Mouse (Mus musculus) hindbrain, embryonic 10.5 days (tissue): ENCODE results near the gene Shroom1. TPM values are rescaled to one million over a fixed set of nuclear protein-coding genes. Genes with fewer than 3 reads are reported as not detected.

Source experiments
- DNase-seq: peaks from one replicate; pipeline ENCODE4 v3.0.0-alpha.2; 2017; ENCODE audit warnings: low spot score
- H3K27ac ChIP-seq: fragments of 300-500 bp; sonication (generic); 2 replicates; pipeline ENCODE4 v1.5.1; 2016; ENCODE audit warnings: mild to moderate bottlenecking, moderate library complexity
- H3K27me3 ChIP-seq: fragments of 300-500 bp; sonication (generic); 2 replicates; pipeline ENCODE4 v1.6.1; 2016; ENCODE audit warnings: mild to moderate bottlenecking; ENCODE audit not compliant: poor library complexity, insufficient read depth, severe bottlenecking
- H3K36me3 ChIP-seq: fragments of 300-500 bp; sonication (generic); 2 replicates; pipeline ENCODE4 v1.6.1; 2016; ENCODE audit warnings: mild to moderate bottlenecking, moderate library complexity
- H3K4me1 ChIP-seq: fragments of 300-500 bp; sonication (generic); replicated peaks from 2 replicates; pipeline ENCODE4 v1.6.1; 2016; ENCODE audit warnings: mild to moderate bottlenecking
- H3K4me3 ChIP-seq: fragments of 300-500 bp; sonication (generic); 2 replicates; pipeline ENCODE4 v1.5.1; 2016; ENCODE audit warnings: mild to moderate bottlenecking, moderate library complexity
- H3K9me3 ChIP-seq: fragments of 300-500 bp; sonication (generic); 2 replicates; pipeline ENCODE4 v1.6.1; 2016; ENCODE audit warnings: mild to moderate bottlenecking, moderate library complexity
- WGBS: fragments of 180-500 bp; shearing (Covaris S2); methylation state at CpG from one replicate; pipeline ENCODE4 v1.1.7; 2016; 5-methylcytosine and 5-hydroxymethylcytosine counted together
- polyA plus RNA-seq: library from polyadenylated mRNA; unstranded; fragments of >200 nt; fragmentation: Nextera tagmentation; extraction: Ambion mirVana; gene quantifications from 2 replicates; pipeline ENCODE4 v1.2.1, GENCODE M21; 2016

Gene Shroom1
- polyA plus RNA-seq, 1 experiment from 2014 or later: 1.8 TPM

DNA sequence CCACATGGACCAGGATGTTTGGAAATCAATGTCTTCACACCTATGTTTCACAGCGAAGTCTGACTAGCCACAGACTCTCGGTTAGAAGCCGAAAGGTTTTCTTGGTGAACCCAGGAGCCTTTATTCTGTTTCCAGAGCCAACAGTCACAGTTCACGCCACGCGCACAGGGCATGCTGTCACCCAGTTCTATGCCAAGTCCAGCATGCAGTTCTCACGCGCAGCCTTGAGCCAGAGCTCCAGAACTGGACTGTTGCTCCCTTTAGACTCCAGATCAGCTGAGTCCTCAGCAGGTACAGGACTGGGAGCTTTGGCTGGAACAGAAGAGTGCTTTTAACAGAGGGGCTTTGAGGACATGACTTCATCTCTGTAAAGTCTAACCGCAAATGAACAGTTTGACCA is 4.6 kb upstream of the Shroom1 start:
- Histone ChIP-seq H3K4me3 (no peak overlapping the region), H3K27me3 (peaks cover 36% of the 10 kb centered on the region), H3K4me1 (peaks cover 7% of the 10 kb centered on the region), H3K9me3 (no peaks in the 10 kb centered on the region), H3K36me3 (no peaks in the 10 kb centered on the region), H3K27ac (no peak overlapping the region)
- 95% methylated on average over 9 of the region's 9 CpGs for WGBS
- DNase-seq: no peak

- Histone ChIP-seq H3K27ac (no peak overlapping the region), H3K4me3 (no peak overlapping the region), H3K9me3 (no peaks in the 10 kb centered on the region), H3K27me3 (peaks cover 42% of the 10 kb centered on the region), H3K36me3 (no peaks in the 10 kb centered on the region), H3K4me1 (peaks cover 10% of the 10 kb centered on the region)
- no peak for DNase-seq
- WGBS: 88% methylated on average over 5 of the region's 5 CpGs
Measured at GRCm38 (mm10) chr11:53453031-53453430, 4.0 kb upstream of the Shroom1 start.

- 4% methylated on average over 29 of the region's 29 CpGs for WGBS
- no peak for DNase-seq
Measured at GRCm38 (mm10) chr11:53457372-53457954, 458 bp downstream of the Shroom1 start.

GRCm38 (mm10) chr11:53458996-53459395 is 2.0 kb downstream of the Shroom1 start:
- Histone ChIP-seq H3K4me1 (peaks cover 31% of the 10 kb centered on the region), H3K27me3 (peaks cover 94% of the 10 kb centered on the region), H3K36me3 (no peaks in the 10 kb centered on the region), H3K27ac (no peak overlapping the region), H3K9me3 (no peaks in the 10 kb centered on the region), H3K4me3 (no peak overlapping the region)
- no peak for DNase-seq
- WGBS: 63% methylated on average over 3 of the region's 3 CpGs

More at GRCm38 (mm10) chr11:53457372-53457954, 458 bp downstream of the Shroom1 start:
- Histone ChIP-seq H3K4me1 (peaks cover 18% of the 10 kb centered on the region), H3K27ac (peak overlapping the region; percentile 79), H3K36me3 (no peaks in the 10 kb centered on the region), H3K9me3 (no peaks in the 10 kb centered on the region), H3K4me3 (peak overlapping the region; percentile 62), H3K27me3 (peaks cover 79% of the 10 kb centered on the region)

GRCm38 (mm10) chr11:53460192-53460591 is 3.2 kb downstream of the Shroom1 start:
- Histone ChIP-seq H3K4me3 (no peak overlapping the region), H3K27ac (no peak overlapping the region), H3K36me3 (no peaks in the 10 kb centered on the region), H3K4me1 (peaks cover 33% of the 10 kb centered on the region), H3K9me3 (peaks cover 7% of the 10 kb centered on the region; the same call in 1 of the 2 replicates), H3K27me3 (peaks cover 99% of the 10 kb centered on the region)
- no peak for DNase-seq
- 89% methylated on average over 3 of the region's 3 CpGs for WGBS

DNA sequence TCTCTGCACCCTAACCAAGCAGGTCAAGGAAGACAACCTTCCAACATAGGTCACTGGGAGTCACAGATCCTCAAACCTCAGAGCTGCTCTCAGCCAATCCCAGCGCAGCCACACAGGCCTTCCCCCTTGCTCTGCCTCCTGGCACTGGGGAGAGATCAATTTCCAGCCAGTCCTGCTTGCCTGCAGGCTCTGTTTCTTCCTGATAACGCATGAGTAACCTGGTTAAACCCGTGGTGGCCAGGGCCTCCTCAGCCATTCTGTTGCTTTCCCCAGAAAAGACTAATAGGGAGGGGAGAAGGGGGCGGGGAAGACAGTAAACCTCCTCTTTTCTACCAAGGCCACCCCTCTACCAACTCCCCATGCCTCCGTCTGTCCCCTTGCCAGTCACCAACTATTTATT is 4.7 kb downstream of the Shroom1 start:
- Histone ChIP-seq H3K27ac (no peak overlapping the region), H3K4me3 (no peak overlapping the region), H3K4me1 (peaks cover 40% of the 10 kb centered on the region), H3K27me3 (peaks cover 100% of the 10 kb centered on the region), H3K36me3 (no peaks in the 10 kb centered on the region), H3K9me3 (peaks cover 7% of the 10 kb centered on the region; the same call in 1 of the 2 replicates)
- no peak for DNase-seq
- 25% methylated on average over 5 of the region's 5 CpGs for WGBS

- peak overlapping the region; percentile 53 for H3K4me3 ChIP-seq
- peaks cover 7% of the 10 kb centered on the region; the same call in 1 of the 2 replicates for H3K9me3 ChIP-seq
- H3K27me3 ChIP-seq: peaks cover 100% of the 10 kb centered on the region
- H3K36me3 ChIP-seq: no peaks in the 10 kb centered on the region
- 0 out of 2 replicates have a peak overlapping the region, but pooled peaks have one; percentile 3 for H3K27ac ChIP-seq
- H3K4me1 ChIP-seq: peaks cover 35% of the 10 kb centered on the region
- 5% methylated on average over 55 of the region's 55 CpGs for WGBS
- DNase-seq: peak; percentile 57
Measured at GRCm38 (mm10) chr11:53463551-53464424, 6.8 kb downstream of the Shroom1 start.

DNA sequence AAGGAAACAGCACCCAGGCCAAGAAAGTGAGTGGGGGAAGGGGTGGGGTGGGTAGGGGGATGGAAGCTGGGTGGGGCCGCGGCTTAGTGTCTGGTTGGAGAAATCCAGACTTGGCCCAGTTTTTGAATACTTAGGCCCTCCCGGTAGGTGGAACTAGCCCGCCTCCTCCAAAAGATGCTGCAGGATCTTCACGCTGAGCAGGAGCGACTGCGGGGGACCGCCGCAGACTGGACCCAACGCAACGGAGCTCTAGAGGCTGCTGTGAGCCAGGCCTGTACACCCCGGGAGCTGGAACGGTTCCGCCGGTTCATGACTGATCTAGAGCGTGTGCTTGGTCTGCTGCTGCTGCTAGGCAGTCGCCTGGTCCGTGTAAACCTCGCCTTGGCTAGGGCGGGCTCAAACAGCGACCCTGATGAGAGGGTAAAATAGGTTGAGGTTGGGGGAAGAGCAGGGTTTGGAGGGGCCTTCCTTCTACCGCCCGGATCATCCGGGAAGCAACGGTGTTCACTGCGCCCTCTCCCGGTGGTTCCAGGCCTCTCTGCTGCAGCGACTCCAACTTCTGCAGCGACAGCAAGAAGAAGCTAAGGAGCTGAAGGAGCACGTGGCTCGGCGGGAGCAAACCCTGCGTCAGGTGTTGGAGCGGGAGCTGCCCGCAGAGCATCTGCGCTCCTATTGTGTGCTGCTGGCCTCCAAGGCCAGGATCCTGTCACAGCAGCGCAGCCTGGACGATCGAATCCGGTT is 9.4 kb downstream of the Shroom1 start:
- peak; percentile 85 for DNase-seq
- Histone ChIP-seq H3K27me3 (peaks cover 97% of the 10 kb centered on the region), H3K9me3 (peaks cover 7% of the 10 kb centered on the region; the same call in 1 of the 2 replicates), H3K27ac (peak overlapping the region; percentile 56; the same call in 1 of the 2 replicates), H3K4me1 (peaks cover 58% of the 10 kb centered on the region), H3K4me3 (peak overlapping the region; percentile 45), H3K36me3 (no peaks in the 10 kb centered on the region)
- WGBS: 6% methylated on average over 40 of the region's 40 CpGs

- H3K27me3 ChIP-seq: peaks cover 97% of the 10 kb centered on the region
- H3K9me3 ChIP-seq: peaks cover 5% of the 10 kb centered on the region; the same call in 1 of the 2 replicates
- DNase-seq: no peak
- peaks cover 36% of the 10 kb centered on the region for H3K4me1 ChIP-seq
- WGBS: 41% methylated on average over 16 of the region's 16 CpGs
- no peak overlapping the region for H3K27ac ChIP-seq
- H3K36me3 ChIP-seq: no peaks in the 10 kb centered on the region
- H3K4me3 ChIP-seq: peak overlapping the region; percentile 34
Measured at GRCm38 (mm10) chr11:53469294-53469967, 12.4 kb downstream of the Shroom1 start.

DNA sequence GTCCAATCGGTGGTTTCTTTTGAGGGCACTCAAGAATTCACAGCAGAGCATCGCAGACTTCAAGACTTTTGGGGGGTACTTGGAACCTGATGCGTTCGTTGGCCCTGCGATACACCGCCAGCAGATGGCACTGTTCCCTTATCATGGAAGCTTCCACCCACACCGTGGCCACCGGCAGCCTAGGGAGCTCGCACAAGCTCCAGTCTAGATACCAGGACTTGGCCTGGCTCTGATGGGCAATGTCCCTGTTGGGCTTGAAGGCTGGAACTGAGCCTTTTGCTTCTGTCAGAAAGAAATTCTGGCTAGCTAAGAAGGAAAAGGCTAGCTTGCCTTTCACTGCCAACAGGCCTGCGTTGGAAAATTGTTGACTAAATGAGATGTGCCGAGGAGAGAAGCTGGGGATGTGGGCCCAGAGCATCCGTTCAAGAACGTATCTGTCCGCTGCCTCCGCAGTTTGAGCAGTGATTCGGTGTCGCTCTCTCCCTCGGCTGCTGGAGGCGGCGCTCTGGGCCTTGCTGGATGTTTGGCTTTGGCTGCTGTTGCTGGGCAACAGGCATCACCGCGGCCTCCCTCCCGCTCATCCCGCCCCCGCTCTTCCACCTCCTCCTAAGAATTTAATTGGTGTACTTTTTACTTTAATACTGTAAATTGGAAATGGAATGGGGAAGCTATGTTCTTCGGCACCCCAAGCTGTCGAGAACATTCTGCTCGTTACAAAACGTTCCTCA is 13.1 kb downstream of the Shroom1 start, which contains the start of gene Gm9837:
Gm9837 (minus strand) TSS at position 512 of the 728 bp plus-strand sequence.
- no peak within 1 kb of the TSS for H3K27ac ChIP-seq
- H3K9me3 ChIP-seq: no peaks in the 10 kb centered on the region
- peaks cover 97% of the 10 kb centered on the region for H3K27me3 ChIP-seq
- peak within 1 kb of the TSS; percentile 34 for H3K4me3 ChIP-seq
- WGBS: 4% methylated on average over 29 of the region's 29 CpGs
- H3K36me3 ChIP-seq: no peaks in the 10 kb centered on the region
- peaks cover 36% of the 10 kb centered on the region for H3K4me1 ChIP-seq
- DNase-seq: peak; percentile 91

DNA sequence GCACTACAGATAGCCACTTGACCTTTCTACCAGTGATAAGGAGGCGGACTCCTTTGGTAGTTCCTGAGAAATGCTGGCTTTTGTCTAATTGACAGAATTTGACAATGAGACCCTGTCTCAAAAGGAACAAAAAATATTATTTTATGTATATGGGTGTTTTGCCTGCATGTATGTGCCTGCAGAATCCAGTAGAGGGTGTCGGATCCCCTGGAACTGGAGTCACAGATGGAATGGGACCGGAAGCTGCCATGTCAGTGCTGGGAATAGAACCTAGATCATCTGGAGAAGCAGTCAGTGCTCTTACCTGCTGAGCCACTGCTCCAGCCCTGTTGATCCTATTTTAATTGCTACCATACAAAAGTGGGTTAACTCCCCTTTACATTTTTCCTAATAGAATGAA is 15.7 kb downstream of the Shroom1 start:
- Histone ChIP-seq H3K27me3 (peaks cover 97% of the 10 kb centered on the region), H3K9me3 (no peaks in the 10 kb centered on the region), H3K4me3 (no peak overlapping the region), H3K4me1 (peaks cover 37% of the 10 kb centered on the region), H3K36me3 (no peaks in the 10 kb centered on the region), H3K27ac (no peak overlapping the region)
- WGBS: 76% methylated on average over 3 of the region's 3 CpGs
- DNase-seq: no peak
